Mouse (Mus musculus): ENCODE results near the gene Ntsr2. TPM values are rescaled to one million over a fixed set of nuclear protein-coding genes. Genes with fewer than 3 reads are reported as not detected.
A peak's percentile ranks its signal among the peaks of the same experiment; 100 is the strongest.

Gene Ntsr2
- polyA plus RNA-seq (2016; fragmentation: Nextera tagmentation; extraction: Ambion mirVana), result not detected in 2 replicates

DNA sequence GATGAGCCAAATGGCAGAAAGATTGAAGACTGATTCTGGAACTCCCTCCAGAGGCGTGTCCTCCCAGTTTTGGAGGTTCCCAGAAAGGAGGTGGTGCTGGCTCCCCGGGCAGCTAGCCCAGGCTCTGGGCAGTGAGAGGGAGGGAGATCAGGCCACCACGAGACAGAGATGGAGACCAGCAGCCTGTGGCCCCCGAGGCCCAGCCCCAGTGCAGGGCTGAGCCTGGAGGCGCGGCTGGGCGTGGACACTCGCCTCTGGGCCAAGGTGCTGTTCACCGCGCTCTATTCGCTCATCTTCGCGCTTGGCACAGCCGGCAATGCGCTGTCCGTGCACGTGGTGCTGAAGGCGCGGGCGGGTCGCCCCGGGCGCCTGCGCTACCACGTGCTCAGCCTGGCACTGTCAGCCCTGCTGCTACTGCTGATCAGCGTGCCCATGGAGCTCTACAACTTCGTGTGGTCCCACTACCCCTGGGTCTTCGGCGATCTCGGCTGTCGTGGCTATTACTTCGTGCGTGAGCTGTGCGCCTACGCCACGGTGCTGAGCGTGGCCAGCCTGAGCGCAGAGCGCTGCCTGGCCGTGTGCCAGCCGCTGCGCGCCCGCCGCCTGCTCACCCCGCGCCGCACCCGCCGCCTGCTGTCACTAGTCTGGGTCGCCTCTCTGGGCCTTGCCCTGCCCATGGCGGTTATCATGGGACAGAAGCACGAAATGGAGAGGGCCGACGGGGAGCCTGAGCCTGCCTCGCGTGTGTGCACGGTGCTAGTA, at the start of gene Ntsr2:
Gene Ntsr2 (plus strand): TSS at position 51 of the 762 bp plus-strand sequence.
- Histone ChIP-seq H3K27ac (replicated peaks) (no peak within 1 kb of the TSS), H3K4me3 (peak within 1 kb of the TSS; percentile 23; the same call in 1 of the 2 replicates), H3K36me3 (replicated peaks) (no peaks in the 10 kb centered on the region), H3K9me3 (no peaks in the 10 kb centered on the region), H3K27me3 (replicated peaks; ENCODE audit: low read depth, poor library complexity, severe bottlenecking) (peaks cover 51% of the 10 kb centered on the region), H3K4me1 (peaks cover 7% of the 10 kb centered on the region; the same call in 1 of the 2 replicates)
- 7% methylated on average over 58 of the region's 58 CpGs for WGBS
- DNase-seq (ENCODE audit: low spot score), result peak; percentile 83

DNA sequence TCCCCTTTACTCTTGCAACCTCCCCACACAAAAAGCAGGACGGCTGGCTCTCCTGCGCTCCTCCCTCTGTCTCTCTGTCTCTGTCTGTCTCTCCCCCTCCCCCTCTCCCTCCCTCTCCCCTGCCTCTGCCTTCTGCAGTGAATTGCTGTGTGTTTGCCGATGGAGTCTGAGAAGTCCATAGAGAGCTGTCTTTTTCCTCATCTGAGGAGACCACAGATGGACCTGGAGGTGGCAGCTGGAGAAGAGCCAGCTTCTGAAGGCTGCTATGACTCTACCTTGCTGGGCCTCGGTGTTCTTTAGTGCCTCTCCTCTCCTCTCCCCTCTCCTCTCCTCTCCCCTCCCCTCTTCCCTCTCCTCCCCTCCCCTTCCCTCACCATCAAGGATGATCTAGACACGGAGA, 47.6 kb upstream of the Ntsr2 start:
- Histone ChIP-seq H3K9me3 (no peaks in the 10 kb centered on the region), H3K4me3 (no peak overlapping the region), H3K4me1 (no peaks in the 10 kb centered on the region), H3K36me3 (replicated peaks) (no peaks in the 10 kb centered on the region), H3K27me3 (replicated peaks; ENCODE audit: low read depth, poor library complexity, severe bottlenecking) (no peaks in the 10 kb centered on the region), H3K27ac (replicated peaks) (no peak overlapping the region)
- DNase-seq (ENCODE audit: low spot score), result no peak
- WGBS, result 78% methylated on average over 5 of the region's 5 CpGs

DNA sequence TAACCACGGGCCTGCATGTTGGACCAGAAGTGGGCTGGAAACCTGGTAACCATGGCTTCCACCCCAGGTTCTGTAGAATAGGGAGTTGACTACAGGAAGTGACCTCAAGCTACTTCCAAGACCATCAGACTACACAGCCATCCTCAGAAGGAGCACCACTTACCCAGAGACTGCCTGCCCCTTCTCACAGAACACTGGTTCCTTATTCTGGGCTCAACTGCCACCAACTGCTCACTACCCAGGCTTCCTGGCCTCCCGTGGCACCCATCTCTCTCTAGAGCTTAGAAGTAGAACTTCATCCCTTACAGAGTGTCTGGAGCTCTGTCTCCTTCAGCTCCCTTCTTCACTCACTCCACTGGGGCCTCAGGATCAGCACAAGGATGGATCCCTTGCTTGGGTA, 42.2 kb upstream of the Ntsr2 start, which contains the start of gene Lpin1:
Gene Lpin1 (minus strand): TSS at position 31 of the 400 bp plus-strand sequence.
- Histone ChIP-seq H3K4me3 (no peak within 1 kb of the TSS), H3K27ac (replicated peaks) (no peak within 1 kb of the TSS; the same call in 1 of the 2 replicates), H3K27me3 (replicated peaks; ENCODE audit: low read depth, poor library complexity, severe bottlenecking) (no peaks in the 10 kb centered on the region), H3K4me1 (peaks cover 10% of the 10 kb centered on the region; the same call in 1 of the 2 replicates), H3K36me3 (replicated peaks) (no peaks in the 10 kb centered on the region), H3K9me3 (no peaks in the 10 kb centered on the region)
- no peak for DNase-seq (ENCODE audit: low spot score)
- WGBS, result 87% methylated on average over 2 of the region's 2 CpGs

DNA sequence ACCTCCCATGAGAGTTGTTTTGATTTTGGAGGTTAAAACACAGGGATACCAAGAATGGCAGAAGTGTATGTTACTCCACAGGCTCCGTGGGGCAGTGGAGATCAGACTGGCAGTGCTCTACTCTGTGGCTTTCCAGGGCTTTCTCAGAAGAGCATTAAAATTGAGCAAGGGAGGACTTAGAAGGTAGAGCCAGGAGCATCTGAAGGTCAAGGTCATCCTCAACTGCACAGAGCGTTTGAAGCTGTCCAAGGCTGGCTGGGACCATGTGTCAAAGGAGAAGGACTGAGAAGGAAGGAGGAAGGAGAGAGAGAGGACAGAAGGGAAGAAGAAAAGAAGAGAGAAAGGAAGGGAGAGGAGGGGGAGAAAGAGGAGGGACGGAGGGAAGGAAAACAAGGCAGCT, 38.6 kb upstream of the Ntsr2 start:
- 70% methylated on average over 3 of the region's 3 CpGs for WGBS
- H3K9me3 ChIP-seq, result no peaks in the 10 kb centered on the region
- H3K36me3 ChIP-seq (replicated peaks), result no peaks in the 10 kb centered on the region

DNA sequence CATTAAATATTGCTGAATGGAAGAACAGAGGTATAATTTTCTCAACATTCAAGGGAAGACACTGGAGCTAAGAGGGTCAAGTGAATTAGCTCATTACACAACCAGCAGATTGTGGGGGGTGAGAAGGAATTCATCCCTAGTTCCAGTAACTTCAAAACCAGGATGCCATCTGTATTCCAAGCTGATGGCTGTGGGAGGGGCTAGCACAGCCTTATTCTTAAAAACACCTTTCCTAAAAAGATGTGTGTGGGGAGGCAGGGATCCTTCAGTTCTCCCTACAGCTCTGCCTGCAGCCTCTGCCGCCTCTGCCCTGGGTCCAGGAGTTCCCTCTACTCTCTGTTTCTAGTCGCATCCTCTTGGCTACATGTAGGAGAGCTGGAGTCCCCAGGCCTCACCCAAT, 37.4 kb upstream of the Ntsr2 start:
- H3K27ac ChIP-seq (replicated peaks), result no peak overlapping the region
- H3K9me3 ChIP-seq, result no peaks in the 10 kb centered on the region
- 83% methylated on average over 2 of the region's 2 CpGs for WGBS
- no peaks in the 10 kb centered on the region for H3K27me3 ChIP-seq (replicated peaks; ENCODE audit: low read depth, poor library complexity, severe bottlenecking)
- no peak overlapping the region for H3K4me3 ChIP-seq
- H3K4me1 ChIP-seq, result peaks cover 31% of the 10 kb centered on the region
- H3K36me3 ChIP-seq (replicated peaks), result no peaks in the 10 kb centered on the region
- DNase-seq (ENCODE audit: low spot score), result no peak

More for the DNA sequence above, 38.6 kb upstream of the Ntsr2 start:
- no peaks in the 10 kb centered on the region for H3K27me3 ChIP-seq (replicated peaks; ENCODE audit: low read depth, poor library complexity, severe bottlenecking)
- no peak overlapping the region for H3K4me3 ChIP-seq
- peaks cover 27% of the 10 kb centered on the region for H3K4me1 ChIP-seq
- no peak overlapping the region for H3K27ac ChIP-seq (replicated peaks)
- DNase-seq (ENCODE audit: low spot score), result no peak

DNA sequence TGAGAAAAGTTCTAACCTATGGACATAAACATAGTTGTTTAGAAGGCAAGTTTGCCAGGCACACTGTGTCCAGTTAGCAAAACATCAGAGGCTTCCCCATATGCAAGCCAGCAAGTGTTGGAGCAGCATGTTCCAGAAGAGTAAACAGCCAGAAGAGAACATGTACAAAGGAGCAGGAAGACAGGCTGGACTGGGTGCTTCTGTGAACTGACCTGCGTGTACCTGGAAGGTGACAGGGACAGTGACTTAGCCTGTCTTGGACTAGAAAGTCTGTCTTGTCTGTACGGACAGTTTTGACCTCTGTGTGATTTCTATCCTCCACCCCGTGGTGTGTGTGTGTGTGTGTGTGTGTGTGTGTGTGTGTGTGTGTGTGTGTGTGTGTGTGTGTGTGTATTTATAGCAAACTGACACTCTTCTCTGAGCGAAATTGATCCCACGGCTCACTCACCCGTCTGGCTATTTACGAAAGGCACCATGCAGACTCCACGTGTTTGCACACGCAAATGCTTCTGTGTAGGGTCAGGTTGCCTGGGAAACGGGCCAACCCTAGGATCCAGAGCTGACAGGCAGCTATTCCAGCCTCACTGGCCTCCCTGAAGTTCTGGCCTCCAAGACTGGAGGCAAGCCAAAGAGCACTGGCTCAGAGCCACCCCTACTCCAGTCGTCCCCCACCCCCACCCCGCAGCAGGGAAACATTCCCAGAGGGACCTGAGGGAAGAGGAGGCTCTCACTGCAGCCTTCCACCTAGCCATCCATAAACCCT, 34.5 kb upstream of the Ntsr2 start:
- DNase-seq (ENCODE audit: low spot score), result peak; percentile 57
- no peaks in the 10 kb centered on the region for H3K27me3 ChIP-seq (replicated peaks; ENCODE audit: low read depth, poor library complexity, severe bottlenecking)
- peak overlapping the region; percentile 1; the same call in 1 of the 2 replicates for H3K27ac ChIP-seq (replicated peaks)
- no peak overlapping the region for H3K4me3 ChIP-seq
- H3K9me3 ChIP-seq, result no peaks in the 10 kb centered on the region
- WGBS, result 44% methylated on average over 12 of the region's 12 CpGs
- H3K36me3 ChIP-seq (replicated peaks), result no peaks in the 10 kb centered on the region
- peaks cover 30% of the 10 kb centered on the region for H3K4me1 ChIP-seq

DNA sequence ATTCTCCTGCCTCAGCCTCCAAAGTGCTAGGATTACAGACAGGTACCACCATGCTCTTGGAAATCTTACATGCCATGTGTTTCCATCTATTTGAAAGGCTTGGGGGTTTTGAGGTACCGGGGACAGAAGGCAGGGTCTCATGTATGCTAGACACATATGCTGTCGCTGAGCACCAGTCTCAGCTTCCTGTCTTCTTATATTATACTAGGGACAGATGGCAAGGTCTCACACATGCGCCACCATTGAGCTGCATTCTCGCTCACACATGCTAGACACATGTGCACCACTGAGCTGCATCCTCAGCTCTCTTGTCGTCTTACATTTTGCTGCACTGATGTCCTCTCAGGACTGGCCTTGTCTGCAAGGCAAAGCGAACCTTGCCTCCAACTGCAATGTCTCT, 33.7 kb upstream of the Ntsr2 start:
- Histone ChIP-seq H3K9me3 (no peaks in the 10 kb centered on the region), H3K4me1 (peaks cover 24% of the 10 kb centered on the region), H3K4me3 (no peak overlapping the region), H3K27me3 (replicated peaks; ENCODE audit: low read depth, poor library complexity, severe bottlenecking) (no peaks in the 10 kb centered on the region), H3K36me3 (replicated peaks) (no peaks in the 10 kb centered on the region), H3K27ac (replicated peaks) (no peak overlapping the region)
- 84% methylated on average over 6 of the region's 6 CpGs for WGBS
- DNase-seq (ENCODE audit: low spot score), result no peak

DNA sequence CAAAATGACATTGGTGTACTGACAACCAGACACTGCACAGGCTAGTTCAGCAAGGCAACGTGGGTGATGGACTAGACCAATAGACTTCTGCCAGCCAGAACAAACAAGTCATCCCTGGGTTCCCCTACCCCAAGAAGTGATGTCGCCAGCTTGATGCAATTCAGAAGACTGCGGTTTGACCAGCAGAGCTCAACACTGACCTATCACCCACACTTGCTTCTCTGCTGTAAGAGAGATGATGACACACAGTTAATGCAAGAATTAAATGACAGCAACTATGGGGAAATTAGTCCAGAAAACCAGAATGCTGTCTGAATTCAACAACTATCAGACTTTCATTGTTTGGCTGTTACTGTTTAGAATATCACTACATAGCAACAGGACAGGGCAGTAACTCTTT, 33.0 kb upstream of the Ntsr2 start:
- Histone ChIP-seq H3K36me3 (replicated peaks) (no peaks in the 10 kb centered on the region), H3K27ac (replicated peaks) (no peak overlapping the region), H3K4me3 (no peak overlapping the region), H3K4me1 (peaks cover 20% of the 10 kb centered on the region), H3K27me3 (replicated peaks; ENCODE audit: low read depth, poor library complexity, severe bottlenecking) (no peaks in the 10 kb centered on the region), H3K9me3 (no peaks in the 10 kb centered on the region)
- WGBS, result 86% methylated on average over 3 of the region's 3 CpGs
- DNase-seq (ENCODE audit: low spot score), result no peak

DNA sequence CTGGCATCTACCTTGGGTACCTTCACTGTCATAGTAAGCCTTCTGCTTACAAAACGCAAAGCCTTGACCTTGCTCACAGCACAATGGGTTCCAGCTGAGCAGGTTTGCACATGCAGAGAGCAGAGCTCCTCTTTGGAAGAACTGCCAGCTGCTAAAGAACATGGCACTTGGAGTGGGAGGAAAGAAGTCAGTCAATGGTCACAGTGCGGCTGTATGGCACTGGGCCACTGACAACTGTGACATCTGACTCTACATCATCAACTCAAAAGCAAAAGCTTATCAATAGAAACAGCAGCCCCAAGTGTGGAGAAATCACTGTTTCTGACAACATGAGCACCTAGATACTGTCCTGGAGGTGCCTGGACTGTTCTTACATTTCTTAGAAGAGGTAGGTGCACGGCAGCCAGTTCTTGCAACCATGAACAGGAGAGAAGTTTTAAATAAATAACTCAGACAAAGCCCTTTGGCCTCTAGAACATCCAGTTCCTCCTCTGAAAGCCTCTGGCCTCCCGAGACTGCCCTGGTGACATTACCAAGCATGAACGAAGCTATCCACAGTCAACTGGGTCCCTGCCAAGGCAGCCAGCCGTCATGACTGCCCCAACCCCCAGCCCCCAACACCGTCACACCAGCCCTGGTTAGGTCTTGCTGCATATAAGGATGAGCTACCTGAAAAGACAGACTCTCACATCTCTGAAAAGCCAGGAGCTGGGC, 22.9 kb upstream of the Ntsr2 start:
- no peaks in the 10 kb centered on the region for H3K27me3 ChIP-seq (replicated peaks; ENCODE audit: low read depth, poor library complexity, severe bottlenecking)
- H3K27ac ChIP-seq (replicated peaks), result no peak overlapping the region
- H3K36me3 ChIP-seq (replicated peaks), result no peaks in the 10 kb centered on the region
- H3K4me1 ChIP-seq, result no peaks in the 10 kb centered on the region
- WGBS, result 83% methylated on average over 7 of the region's 7 CpGs
- DNase-seq (ENCODE audit: low spot score), result no peak
- no peaks in the 10 kb centered on the region for H3K9me3 ChIP-seq
- no peak overlapping the region for H3K4me3 ChIP-seq

DNA sequence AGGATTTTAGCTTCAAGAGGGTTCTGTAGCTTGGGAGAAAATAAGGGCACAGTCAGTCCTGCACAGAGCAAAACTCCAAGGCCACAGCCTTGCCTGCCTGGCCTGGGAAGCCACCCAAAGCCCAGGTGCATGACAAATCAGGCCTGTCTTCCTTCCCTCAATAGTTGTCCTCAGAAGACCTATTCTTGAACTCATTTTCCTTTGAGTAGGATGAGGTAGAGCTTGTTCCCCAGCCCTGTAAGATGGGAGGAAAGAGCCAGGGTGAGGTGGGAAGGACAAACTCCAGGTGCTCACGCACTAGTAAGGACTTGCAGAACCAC, 22.4 kb upstream of the Ntsr2 start:
- Histone ChIP-seq H3K4me1 (no peaks in the 10 kb centered on the region), H3K9me3 (no peaks in the 10 kb centered on the region), H3K27me3 (replicated peaks; ENCODE audit: low read depth, poor library complexity, severe bottlenecking) (no peaks in the 10 kb centered on the region), H3K27ac (replicated peaks) (no peak overlapping the region), H3K4me3 (no peak overlapping the region), H3K36me3 (replicated peaks) (no peaks in the 10 kb centered on the region)
- DNase-seq (ENCODE audit: low spot score), result no peak
- 86% methylated on average over 1 of the region's 1 CpGs for WGBS

DNA sequence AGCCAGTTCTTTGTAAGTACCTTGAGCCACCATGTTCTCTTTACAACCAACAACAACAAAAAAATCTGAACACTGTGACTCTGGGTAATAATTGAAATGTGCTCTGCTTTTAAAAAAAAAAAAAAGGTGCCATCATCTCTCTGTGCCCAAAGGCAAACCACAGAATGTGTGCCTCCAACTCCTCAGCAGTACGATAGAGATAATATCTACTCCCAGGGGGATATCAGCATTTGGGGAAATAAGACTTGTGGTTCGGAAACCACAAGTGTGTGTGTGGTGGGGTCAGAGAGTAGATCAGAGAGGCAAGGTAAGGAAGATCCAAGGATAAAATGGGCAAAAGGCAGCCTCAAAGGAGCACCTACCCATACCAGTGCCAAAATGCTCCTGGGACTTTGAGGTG, 21.8 kb upstream of the Ntsr2 start:
- Histone ChIP-seq H3K27me3 (replicated peaks; ENCODE audit: low read depth, poor library complexity, severe bottlenecking) (no peaks in the 10 kb centered on the region), H3K27ac (replicated peaks) (no peak overlapping the region), H3K9me3 (no peaks in the 10 kb centered on the region), H3K4me1 (no peaks in the 10 kb centered on the region), H3K36me3 (replicated peaks) (no peaks in the 10 kb centered on the region), H3K4me3 (no peak overlapping the region)
- no peak for DNase-seq (ENCODE audit: low spot score)
- 83% methylated on average over 2 of the region's 2 CpGs for WGBS

DNA sequence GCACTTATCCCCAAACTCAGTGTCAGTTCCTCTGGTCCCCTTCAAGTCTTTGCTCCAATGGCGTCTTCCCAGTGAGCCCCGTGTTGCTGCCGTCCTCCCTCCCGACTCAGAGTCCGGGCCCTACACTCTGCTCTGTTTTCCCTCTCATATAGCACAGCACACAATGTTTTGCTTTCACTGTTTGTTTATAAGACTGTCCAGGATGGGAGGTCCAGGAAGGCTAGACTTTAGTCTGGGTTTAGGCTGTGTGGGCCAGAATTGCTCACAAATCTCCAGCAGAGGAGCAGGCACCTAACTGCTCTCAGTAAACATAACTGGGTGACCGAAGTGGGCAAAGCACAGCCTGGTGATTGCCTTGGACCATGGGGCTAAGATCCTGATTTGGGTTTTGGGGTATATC, 19.9 kb upstream of the Ntsr2 start:
- no peaks in the 10 kb centered on the region for H3K27me3 ChIP-seq (replicated peaks; ENCODE audit: low read depth, poor library complexity, severe bottlenecking)
- H3K4me1 ChIP-seq, result peaks cover 3% of the 10 kb centered on the region; the same call in 1 of the 2 replicates
- WGBS, result 80% methylated on average over 6 of the region's 6 CpGs
- H3K4me3 ChIP-seq, result no peak overlapping the region
- H3K36me3 ChIP-seq (replicated peaks), result no peaks in the 10 kb centered on the region
- DNase-seq (ENCODE audit: low spot score), result no peak
- H3K27ac ChIP-seq (replicated peaks), result no peak overlapping the region
- H3K9me3 ChIP-seq, result no peaks in the 10 kb centered on the region
